Mouse (Mus musculus): ENCODE data around the gene Tm9sf4.

Gene Tm9sf4

DNA sequence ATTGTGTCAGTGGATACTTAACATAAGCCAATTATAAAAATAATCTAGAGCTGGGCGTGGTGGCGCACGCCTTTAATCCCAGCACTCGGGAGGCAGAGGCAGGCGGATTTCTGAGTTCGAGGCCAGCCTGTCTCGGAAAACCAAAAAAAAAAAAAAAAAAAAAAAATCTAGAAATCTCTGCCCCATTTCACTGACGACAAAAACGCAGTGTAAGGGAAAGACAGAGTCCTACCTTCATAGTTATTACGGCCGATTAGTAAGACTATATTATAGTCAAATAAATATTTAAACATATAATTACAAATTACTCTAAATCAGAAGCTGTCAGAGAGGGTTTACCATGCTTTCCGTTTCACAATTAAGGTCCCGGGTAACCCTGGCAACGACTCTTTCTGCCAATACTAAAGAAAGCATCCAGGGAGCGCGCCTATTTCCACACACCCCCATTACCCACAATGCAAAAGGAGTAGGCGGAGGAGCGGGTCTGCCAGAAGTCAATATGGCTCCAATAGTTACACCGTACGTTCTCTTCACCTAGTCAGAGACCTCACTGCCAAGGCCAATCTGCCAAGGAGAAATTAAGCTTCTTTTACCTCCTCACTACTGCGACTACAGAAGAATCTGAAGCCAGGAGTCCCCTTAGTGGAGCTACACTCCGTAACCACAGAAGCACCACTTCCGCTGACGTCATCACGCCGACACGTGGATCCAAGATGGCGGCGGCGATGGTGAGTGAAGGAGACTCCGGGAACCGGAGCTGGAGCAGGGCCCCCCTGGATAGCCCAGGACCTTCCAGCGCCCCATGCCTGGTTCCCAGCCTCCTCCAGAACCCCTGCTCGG is at the start of gene Tm9sf4:
Gene Tm9sf4 (plus strand): TSS at position 460 of the 840 bp plus-strand sequence.
- peak; percentile 94 to 95 for DNase-seq

DNA sequence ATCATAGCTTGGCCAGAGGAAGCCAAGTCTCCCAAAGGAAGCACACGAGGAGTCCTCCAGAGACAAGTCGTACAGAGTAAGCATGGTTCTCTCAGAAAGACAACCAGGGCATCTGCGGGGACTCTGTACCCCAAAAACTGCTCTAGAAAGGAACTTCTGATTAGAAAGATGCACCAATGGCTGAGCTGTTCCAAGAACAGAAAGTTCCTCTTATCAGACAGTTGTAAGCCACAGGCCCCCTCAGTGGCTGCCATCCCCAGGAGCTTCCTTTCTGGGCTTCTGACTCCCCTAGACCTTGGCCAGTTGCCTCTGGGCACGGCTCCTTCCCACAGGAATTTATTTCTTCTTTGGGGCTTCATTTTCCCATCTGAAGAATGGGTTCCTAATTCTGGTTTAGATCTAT is 45.4 kb upstream of the Tm9sf4 start:
- no peak for DNase-seq

DNA sequence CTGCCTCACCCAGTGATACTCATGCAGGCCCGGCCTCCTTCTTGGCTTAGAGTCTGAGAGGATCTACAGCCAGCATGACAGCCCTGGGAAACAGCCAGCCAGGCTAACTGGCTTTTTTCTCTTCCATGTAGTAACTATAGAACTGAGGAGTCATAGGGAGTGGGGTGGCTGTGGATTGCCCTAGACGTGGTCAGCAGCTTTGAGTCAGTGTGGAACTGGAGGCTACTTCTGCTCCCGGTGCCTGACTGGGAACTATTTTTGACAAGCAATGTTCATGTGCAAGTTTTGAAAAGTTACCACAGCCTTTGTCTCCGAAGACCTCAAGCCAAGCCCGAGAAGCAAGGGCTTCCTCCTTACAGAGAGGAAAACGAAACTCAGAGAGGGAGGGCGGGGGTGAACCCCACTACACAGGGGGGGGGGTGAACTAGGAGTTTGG is 44.0 kb upstream of the Tm9sf4 start:
- DNase-seq, result peak; percentile 16 to 19

DNA sequence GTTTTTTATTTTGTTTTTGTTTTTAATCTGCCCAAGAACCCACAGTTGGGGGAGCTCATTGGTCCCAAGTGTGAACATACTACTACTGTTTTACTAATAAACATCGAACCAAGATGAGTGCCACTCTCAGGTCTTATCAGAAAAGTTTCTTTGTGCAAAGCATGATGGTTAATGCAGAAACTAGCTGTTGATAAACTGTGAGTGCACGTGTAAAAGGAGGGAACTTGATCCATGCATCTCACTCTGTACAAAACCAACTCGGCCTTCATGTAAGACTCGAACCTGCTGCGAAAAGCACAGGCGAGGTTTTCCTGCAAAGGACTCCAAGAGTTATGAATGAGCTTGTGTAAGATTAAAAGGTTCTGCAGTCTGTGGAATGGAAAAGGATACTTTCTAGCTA is 41.6 kb upstream of the Tm9sf4 start:
- DNase-seq, result no peak

DNA sequence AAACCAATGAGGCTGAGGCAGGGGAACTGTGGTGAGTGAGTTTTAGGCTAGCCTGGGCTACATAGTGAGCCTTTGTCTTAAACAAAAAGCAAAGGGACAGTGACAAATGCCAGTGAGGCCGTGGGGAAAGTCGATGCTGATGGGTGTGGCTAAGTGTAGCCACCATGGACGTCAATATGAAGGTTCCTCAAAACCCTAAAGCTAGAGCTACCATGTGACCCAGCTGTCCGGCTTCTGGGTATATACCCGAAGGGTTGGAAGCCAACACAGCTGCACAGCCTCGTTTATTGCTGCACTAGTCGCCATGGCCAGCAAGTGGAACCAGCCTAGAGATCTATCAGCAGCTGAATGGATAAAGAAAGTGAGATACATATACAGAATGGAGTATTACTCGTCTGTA is 41.0 kb upstream of the Tm9sf4 start:
- no peak for DNase-seq

DNA sequence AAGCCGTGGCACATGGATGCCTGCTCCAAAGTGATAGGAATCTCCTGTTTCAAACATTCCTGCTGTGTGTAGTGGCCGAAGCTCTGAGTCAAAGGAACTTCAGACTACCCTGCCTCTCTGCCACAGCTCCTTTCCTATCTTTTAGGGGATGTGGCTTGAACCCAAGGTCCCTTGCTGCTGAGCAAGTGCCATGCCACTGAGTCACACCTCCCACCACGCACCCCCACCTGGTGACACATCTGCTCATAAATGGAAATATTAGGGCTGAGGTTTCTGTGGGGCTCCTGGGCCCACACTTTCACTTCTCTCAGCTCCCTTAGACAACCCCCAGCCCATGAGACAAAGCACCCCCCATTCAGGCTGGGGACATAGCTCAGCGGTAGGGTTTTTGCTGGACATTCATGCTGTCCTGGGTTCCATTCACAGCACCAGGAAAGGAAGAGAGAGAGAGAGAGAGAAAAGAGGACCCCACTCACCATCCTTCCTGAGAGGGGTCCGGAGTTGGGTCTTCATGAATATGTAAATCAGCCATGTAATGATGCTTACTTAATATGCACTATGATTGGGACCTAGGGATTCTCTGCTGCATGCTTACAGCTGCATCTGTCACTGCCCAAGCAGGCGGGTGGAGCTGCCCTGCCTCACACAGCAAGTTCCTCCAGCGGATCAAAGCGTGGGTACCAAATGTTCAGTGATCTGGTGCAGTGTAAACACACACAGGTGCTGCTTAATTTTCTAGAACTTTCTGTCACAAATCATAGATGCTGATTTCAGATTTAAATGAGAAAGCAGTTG is 39.1 kb upstream of the Tm9sf4 start:
- no peak for DNase-seq

DNA sequence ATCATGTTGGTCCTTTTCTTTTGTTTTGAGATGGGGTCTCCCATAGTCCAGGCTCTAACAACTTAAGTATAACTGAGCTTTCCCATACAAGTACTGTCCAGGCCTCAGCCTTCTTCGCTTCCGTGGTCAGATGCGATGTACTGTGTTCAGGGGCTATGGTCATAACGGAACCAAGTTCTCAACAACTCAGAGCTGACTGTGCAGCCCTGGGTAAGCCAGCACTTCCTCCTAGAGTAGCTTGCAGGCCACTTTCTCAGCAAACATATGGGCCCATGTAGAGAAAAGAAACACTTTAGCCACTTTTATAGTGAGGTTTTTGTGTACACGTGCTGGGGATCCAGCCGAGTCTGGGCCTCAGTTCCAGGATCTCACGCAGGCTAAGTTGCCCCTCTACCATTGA is 38.4 kb upstream of the Tm9sf4 start:
- DNase-seq, result no peak

DNA sequence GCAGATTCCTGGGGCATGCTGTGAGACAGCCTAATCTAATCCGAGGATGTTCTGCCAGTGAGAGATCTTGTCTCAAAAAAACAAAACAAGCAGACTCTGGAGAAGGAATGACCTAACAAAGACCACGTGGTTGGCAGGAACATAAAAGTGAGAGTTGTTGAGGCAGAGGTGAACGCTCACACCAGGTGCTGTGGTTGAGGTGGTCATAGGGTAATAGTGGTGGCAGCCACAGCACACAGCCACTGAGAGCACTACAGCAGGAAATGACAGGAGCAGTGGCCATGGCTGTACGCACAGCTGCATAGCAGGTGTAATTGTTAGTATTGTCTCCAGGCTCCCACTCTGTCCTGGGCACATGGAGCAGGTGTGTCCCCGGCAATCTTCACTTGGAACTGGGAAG is 35.2 kb upstream of the Tm9sf4 start:
- DNase-seq, result no peak

DNA sequence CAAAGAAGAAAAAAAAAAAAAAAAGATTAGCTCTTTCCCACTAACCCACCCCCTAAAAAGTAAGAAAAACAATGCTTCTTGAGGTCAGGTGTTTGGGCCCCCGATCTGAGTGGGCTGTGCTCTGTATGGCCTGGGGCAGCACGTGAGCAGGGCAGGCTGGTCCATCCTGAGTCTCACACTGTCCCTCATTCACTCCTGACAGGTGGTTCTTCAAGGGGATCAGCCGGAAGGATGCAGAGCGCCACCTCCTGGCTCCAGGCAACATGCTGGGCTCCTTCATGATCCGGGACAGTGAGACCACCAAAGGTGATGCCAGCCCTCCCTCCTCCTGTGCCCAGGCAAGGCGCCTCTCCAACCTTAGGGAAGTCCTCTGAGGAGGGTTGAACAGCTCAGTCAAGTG is 30.1 kb upstream of the Tm9sf4 start:
- DNase-seq, result peak; percentile 55 to 61

DNA sequence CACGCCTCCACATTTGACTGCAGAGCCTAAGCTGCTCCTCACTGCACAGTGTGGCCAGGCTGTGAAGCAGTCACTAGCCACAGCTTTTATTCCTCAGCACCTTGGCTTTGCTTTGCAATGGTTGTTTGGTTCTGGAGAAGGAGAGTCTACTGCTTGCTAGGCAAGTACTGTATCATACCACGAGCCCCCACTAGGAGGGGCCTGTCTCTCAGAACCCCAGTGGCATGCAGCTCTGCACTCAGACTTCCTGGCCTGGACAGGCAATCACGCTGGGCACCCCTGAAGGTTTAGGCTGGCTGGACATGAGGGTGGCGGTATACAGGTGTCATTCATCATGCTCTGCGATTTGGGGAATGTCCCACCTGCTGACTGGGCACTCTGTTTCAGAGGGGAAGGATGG is 26.9 kb upstream of the Tm9sf4 start:
- peak; percentile 26 to 34 for DNase-seq

DNA sequence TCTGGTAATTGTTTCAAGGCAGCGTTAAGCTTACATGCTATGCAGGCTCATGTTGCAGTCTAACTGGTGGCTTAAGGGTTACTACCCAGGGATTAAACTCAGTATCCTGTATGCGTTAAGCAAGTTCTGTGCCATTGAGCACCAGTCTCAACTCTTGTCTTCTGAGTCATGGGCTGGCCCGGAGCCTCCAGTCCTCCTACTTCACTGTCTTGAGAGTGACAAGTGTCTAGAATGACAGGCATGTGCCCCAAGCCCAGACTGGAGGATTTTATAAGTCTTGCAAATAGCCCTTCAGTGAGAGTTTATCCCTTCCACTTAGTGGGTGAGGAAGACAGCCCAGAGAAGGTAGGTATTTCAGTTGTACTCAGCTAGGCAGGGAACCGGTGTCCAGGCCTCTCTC is 24.9 kb upstream of the Tm9sf4 start:
- DNase-seq, result no peak

DNA sequence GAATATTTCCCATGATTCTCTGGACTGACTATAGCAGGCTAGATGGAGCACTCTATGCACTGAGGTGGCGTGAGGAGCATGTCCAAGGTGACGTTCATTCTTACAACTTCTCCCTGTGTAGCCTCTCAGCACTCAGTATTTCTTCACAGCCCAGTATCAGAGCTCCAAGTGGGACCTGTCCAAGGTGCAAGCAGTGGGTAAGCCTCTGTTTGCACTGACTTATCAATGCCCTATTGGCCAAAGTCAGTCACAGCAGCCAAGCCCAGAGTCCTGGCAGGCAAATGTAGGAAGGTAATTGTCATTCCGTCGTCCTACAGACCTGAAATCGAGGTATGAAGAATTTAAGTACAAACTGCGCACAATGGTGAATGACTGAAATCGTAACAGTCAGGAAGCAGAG is 21.9 kb upstream of the Tm9sf4 start:
- DNase-seq, result no peak

DNA sequence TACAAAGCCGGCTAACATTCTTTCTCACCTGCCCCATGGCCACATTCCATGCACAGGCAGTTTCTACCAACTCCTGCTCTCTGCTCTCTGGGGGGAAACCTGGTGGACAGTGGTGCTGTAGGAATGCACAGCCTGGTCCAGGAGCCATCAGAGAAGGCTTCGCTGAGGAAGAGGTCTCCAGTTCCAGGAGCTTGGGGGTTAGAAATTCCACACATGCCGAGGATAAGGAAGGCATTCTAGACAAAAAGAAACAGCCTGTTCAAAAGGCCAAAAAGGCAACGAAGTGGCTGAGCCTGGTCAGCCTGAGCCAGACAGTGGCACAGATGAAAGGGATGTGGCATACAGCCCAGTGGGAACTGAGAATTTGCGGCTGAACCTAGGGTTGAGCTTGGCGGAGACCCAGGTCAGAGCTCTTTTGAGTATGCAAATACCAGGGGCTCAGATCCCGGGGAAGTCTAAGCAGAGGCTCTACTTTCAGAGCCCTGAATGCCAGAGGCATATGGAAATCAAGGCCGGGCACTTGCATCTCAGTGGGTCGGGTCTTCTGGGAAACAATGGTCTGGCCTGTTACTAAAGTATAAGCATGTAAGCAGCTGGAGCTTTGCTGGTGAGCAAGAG is 21.0 kb upstream of the Tm9sf4 start:
- peak in 1 of 2 experiments; percentile 18 for DNase-seq

DNA sequence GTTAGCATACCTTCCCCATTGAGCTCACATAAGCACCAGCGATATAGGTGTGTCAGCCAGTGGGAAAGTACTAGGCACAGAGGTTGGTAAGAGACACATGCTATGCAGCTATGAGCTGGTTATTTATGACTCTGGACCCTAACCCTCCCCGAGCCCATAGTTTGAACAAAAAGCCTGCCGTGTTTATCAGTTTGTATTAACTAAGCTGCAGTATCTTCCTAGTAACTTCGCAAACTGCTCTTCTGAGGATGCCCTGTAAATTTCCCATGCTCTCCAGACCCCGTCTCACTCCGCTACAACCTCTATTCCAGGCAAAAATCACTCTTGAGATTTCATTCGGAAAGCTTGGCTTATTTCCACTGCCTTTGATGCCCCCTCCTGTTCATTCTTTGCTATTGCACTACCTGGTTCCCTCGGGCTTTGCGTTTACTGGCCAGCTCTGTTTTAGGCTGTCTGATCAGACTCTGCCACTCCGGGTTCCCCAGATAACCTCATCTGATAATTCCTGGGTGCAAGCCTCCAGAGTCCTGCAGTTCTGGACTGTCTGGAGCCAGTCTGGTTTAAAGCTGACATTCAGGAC is 18.4 kb upstream of the Tm9sf4 start:
- DNase-seq, result peak; percentile 55 to 71

DNA sequence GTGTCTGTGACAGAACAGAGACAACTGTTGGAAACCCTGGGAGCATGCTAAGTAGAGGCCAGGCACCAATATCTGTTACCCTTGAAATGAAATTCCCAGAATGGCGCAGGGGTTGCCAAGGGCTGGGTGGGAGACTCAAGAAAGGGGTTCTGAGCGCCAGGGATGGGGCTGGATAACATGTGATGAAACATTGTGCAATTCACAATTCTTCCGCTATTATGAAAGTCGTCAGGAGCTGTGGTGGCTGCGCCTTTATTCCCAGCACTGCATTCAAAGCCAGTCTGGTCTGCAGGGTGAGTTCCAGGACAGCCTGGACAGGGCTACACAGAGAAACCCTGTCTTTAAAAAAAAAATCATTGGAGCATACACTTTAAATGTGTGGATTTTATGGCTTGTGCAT is 15.8 kb upstream of the Tm9sf4 start:
- no peak for DNase-seq

DNA sequence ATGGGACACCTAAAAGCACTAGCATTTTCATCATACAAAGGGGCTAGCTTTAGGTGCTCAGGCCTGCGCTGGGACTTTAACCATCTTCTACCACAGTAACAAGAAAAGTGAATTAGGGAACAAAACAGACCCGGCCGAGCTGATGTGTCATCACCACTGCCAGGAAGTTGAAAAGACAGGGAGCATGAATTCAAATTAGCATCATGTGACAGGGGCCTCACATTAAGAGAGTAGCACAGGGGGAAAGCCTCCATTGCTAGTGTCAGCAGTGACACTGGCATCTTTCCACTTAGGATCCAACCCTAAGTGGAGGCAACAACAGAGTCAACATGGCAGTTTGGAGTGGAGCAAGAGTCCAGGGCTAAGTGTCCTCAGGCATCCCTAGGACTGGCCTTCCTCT is 13.9 kb upstream of the Tm9sf4 start:
- DNase-seq, result no peak

DNA sequence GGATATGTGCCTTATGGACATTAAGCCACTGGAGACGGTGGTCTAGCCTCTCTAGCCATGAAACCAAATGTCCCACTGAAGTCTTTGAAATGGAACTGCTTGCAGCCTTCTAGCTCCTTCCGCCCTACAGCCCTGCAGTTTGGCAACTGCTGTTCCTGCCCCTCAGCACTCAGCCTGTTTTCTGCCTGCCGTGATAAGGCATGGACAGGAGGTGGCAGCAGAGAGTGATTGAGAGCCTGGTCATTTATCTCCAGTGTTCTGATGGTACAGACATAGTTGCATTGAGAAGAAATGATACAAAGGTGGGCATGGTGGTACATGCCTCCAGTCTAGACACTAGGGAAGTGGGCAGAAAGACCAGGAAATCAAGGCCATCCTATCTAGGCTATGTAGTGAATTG is 13.4 kb upstream of the Tm9sf4 start:
- DNase-seq, result peak; percentile 80 to 81

DNA sequence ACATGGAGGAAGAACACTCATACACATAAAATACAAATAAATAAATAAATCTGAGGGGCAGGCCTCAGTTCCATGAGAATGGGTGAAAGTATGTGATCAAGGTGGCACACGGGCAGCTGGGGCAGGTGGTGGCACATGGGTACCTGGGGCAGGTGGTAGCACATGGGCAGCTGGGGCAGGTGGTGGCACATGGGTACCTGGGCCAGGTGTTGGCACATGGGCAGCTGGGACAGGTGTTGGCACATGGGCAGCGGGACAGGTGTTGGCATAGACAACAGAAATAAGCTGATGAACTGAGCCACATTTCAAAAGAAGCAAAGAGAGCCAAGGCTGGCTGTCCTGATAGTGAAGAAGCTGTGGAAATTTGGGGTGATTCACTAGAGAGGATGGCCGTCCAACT is 11.4 kb upstream of the Tm9sf4 start:
- no peak for DNase-seq

DNA sequence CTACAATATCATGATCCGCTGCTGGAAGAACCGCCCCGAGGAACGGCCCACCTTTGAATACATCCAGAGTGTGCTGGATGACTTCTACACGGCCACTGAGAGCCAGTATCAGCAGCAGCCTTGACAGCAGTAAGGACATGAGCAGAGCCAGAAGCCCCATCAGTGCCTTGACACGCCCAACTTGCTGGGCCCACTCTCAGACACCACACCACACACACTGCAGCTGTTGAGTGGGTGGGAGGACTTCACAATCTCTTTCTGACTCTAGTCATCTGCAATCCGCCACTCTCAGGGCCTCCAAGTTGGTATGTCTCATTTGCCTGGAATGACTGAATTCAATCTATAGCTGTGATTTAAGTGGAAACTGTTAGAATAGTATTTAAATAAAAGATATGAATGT is 10.1 kb upstream of the Tm9sf4 start:
- DNase-seq, result no peak

DNA sequence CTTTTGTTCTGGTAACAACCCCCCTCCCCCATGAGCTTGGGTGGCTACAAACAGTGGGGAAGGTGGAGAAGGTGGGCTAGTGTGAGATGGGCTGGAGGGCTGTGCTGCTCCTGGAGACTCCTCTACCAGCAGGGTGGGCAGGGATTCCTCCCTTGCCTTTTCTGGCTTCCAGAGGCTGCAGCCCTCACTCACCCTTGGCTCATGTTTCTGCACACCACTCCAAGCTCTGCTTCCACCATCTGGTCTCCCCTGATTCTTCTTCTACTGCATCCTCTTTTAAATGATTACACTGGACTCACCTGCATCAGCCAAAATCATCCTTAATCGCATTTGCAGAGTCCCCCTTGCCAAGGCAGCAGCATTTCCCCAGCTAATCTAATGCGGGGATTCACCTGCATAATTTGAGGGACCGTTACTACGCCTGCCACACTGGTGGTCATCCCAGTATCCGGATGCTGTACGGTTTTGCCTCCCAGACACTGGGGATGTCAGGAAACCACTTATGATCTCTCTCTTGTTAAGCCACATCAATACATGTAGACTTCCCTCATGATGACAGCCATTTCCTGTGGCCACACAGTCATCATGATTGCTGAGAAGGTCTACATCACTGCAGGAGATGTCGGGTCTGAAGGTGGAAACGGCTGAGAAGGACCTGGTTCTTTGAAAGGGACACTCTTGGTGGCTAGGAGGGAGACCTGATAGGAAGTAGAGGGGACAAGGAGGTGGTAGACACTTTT is 9.0 kb upstream of the Tm9sf4 start:
- DNase-seq, result no peak

DNA sequence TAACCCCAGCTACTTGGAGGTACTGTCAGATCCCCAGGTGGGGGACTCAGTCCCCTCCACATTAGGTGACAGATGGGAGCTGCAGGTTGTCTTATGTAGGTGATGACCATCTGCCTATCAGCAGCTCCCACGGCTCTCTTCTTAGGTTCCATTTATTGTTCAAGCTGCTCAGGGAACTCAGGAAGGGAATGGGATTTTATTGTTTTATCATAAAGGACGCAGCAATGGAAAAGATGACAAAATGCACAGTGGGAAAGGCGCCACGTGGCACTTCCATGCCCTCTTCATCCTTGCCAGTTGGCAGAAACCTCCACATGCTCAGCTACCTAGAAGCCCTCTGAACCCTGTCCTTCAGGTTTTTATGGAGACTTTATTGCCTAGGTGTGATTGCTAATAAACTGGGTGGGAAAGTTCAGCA is 8.1 kb upstream of the Tm9sf4 start:
- DNase-seq, result no peak

DNA sequence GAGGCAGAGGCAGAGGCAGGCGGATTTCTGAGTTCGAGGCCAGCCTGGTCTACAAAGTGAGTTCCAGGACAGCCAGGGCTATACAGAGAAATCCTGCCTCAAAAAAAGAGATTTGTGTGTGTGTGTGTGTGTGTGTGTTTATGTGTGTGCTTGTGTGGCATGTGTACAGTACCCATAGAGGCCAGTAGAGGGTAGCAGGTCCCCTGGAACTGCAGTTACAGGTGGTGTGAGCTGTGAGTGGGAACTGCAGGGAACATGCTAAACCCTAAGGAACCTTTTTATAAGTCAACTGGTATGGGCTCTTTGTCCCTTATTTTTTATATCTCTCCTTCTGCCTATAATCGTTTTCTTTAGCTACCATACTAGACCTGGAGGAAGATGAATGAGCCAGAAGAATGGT is 3.8 kb upstream of the Tm9sf4 start:
- DNase-seq, result no peak

DNA sequence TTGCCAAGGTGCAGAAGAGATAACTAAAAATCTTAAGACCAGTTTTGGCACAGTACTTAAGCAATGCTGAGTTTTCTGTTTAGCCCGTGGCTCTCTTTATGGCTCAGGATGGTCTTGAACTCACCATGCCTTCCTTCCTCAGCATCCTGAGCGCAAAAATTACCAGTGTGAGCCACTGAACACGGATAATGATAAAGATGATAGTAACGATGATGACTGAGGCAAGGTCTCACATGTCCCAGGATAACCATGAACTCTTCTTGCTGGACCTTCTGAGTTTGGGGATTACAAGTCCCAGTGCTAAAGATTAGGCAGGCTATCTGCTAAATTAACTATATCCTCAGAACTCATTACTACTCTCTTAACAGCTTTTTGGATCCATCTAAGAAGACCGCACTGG is 970 bp upstream of the Tm9sf4 start:
- no peak for DNase-seq
